ENCODE assay signal across 8 mouse cellular contexts in genomic region chr1:193172991-193173809, GRCm38 (mm10). TPM values are rescaled to one million over a fixed set of nuclear protein-coding genes. Genes with fewer than 3 reads are reported as not detected.
DNase-seq lines count a peak whose midpoint lies in the region; ATAC-seq lines count a peak whose summit lies in the region.

No protein-coding gene starts in this region.

- peak overlapping the region; percentile 77 for H3K9ac ChIP-seq in hindbrain, embryonic 11.5 days (ENCODE audit: low read depth, low read length)

- 1% methylated on average over 48 of the region's 48 CpGs for WGBS in hindbrain, embryonic 11.5 days

- peak; percentile 99 for ATAC-seq in hindbrain, embryonic 11.5 days (ENCODE audit: low FRiP score)

- H3K27me3 ChIP-seq in hindbrain, embryonic 11.5 days (ENCODE audit: control insufficient read depth, insufficient read depth, low read length), result no peaks in the 10 kb centered on the region

- H3K4me1 ChIP-seq in hindbrain, embryonic 11.5 days (replicated peaks; ENCODE audit: control insufficient read depth, insufficient read depth, low read length), result 0 out of 2 replicates have a peak, but pooled peaks cover 2% of the 10 kb centered on the region

- H3K9me3 ChIP-seq in hindbrain, embryonic 11.5 days (ENCODE audit: control insufficient read depth, low read length), result no peaks in the 10 kb centered on the region

- H3K27ac ChIP-seq in hindbrain, embryonic 11.5 days (ENCODE audit: low read depth, low read length), result 0 out of 2 replicates have a peak overlapping the region, but pooled peaks have one; percentile 17

- H3K4me2 ChIP-seq in hindbrain, embryonic 11.5 days (replicated peaks; ENCODE audit: low read depth, low read length), result peak overlapping the region; percentile 75

- H3K36me3 ChIP-seq in hindbrain, embryonic 11.5 days (ENCODE audit: control insufficient read depth, insufficient read depth, low read length), result no peaks in the 10 kb centered on the region

- peak; percentile 97 for DNase-seq in Muller cell, postnatal 12 days (ENCODE audit: inconsistent ontology term)
- DNase-seq in cerebellum, adult 9-11 months, result peak; percentile 98
- DNase-seq in frontal cortex, adult 2 months (ENCODE audit: extremely low spot score in 1 of 2, low spot score in 1 of 2), result peak; percentile 96 to 98
- peak; percentile 99 for DNase-seq in hindbrain, embryonic 11.5 days (ENCODE audit: low spot score)
- peak; percentile 92 for DNase-seq in layer of hippocampus, postnatal 10 days (ENCODE audit: low spot score in 2 of 2)
- peak; percentile 98 for DNase-seq in lung, postnatal 10 days
- DNase-seq in ovary, postnatal 36 days (ENCODE audit: low spot score), result peak; percentile 92
- DNase-seq in thymus, postnatal 25 days, result peak; percentile 98

- H3K4me3 ChIP-seq in hindbrain, embryonic 11.5 days (ENCODE audit: low read depth, low read length), result peak overlapping the region; percentile 66

RNA-seq across cellular contexts. Expression of gene A130010J15Rik, which starts 5.4 kb away (rescaled TPM):
- 3.6 and 4.8 TPM in 2 replicates for polyA plus RNA-seq in frontal cortex, adult 2 months (2012; rRNA removed)
- polyA plus RNA-seq in hindbrain, embryonic 11.5 days (2014; fragmentation: Nextera tagmentation; extraction: Ambion mirVana), result 14.6 and 16.2 TPM in 2 replicates
- 1 to 10 TPM; 6.7 to 7.3 TPM for total RNA-seq in layer of hippocampus, postnatal 10 days (2021)

RNA-seq across cellular contexts. Expression of gene Irf6, which starts 20.3 kb away (rescaled TPM):
- 0.84 and 1.9 TPM in 2 replicates for polyA plus RNA-seq in frontal cortex, adult 2 months (2012; rRNA removed)
- 3.1 and 4.4 TPM in 2 replicates for polyA plus RNA-seq in hindbrain, embryonic 11.5 days (2014; fragmentation: Nextera tagmentation; extraction: Ambion mirVana)
- total RNA-seq in layer of hippocampus, postnatal 10 days (2021), result 1 to 10 TPM; 1.0 TPM

RNA-seq across cellular contexts. Expression of gene Traf3ip3, which starts 28.3 kb away (rescaled TPM):
- polyA plus RNA-seq in frontal cortex, adult 2 months (2012; rRNA removed), result 1.00 and 1.6 TPM in 2 replicates
- polyA plus RNA-seq in hindbrain, embryonic 11.5 days (2014; fragmentation: Nextera tagmentation; extraction: Ambion mirVana), result 1.9 and 2.3 TPM in 2 replicates
- total RNA-seq in layer of hippocampus, postnatal 10 days (2021), result 1 to 10 TPM; 2.7 to 3.0 TPM

RNA-seq across cellular contexts. Expression of gene Lamb3, which starts 34.3 kb away (rescaled TPM):
- polyA plus RNA-seq in frontal cortex, adult 2 months (2012; rRNA removed), result 0.99 and 1.0 TPM in 2 replicates
- 0.12 and 0.38 TPM in 2 replicates for polyA plus RNA-seq in hindbrain, embryonic 11.5 days (2014; fragmentation: Nextera tagmentation; extraction: Ambion mirVana)
- total RNA-seq in layer of hippocampus, postnatal 10 days (2021), result 1 to 10 TPM; 1.2 to 1.8 TPM

RNA-seq across cellular contexts. Expression of gene Diexf, which starts 43.1 kb away (rescaled TPM):
- polyA plus RNA-seq in frontal cortex, adult 2 months (2012; rRNA removed), result 17.9 and 18.5 TPM in 2 replicates
- polyA plus RNA-seq in hindbrain, embryonic 11.5 days (2014; fragmentation: Nextera tagmentation; extraction: Ambion mirVana), result 11.5 and 12.7 TPM in 2 replicates
- total RNA-seq in layer of hippocampus, postnatal 10 days (2021), result 10 to 100 TPM; 21.1 to 21.5 TPM

Comparison
In these comparisons a context has a peak if more than half of its experiments do, and no peak if none do; other contexts are left out.
1. Peak in every context shown above with its lines: DNase-seq, ATAC-seq, H3K4me3 ChIP-seq and H3K27ac ChIP-seq.